Mouse (Mus musculus): ENCODE data around the gene Ndc1.
"Not testable (repeated sequence)": the region's sequence is repeated elsewhere in the genome, so short reads cannot be mapped to it uniquely, and the experiment has no call there.

The Ndc1 gene

GRCm38 (mm10) chr4:107366408-107366807, 1.2 kb upstream of the Ndc1 start:
- not testable (repeated sequence) for DNase-seq

GRCm38 (mm10) chr4:107372304-107372703, 4.7 kb downstream of the Ndc1 start:
- DNase-seq: no peak

GRCm38 (mm10) chr4:107374677-107375076, 7.1 kb downstream of the Ndc1 start:
- DNase-seq: no peak

GRCm38 (mm10) chr4:107378954-107379353, 11.4 kb downstream of the Ndc1 start:
- no peak for DNase-seq

GRCm38 (mm10) chr4:107380871-107381270, 13.3 kb downstream of the Ndc1 start:
- no peak for DNase-seq

GRCm38 (mm10) chr4:107387038-107387437, 19.5 kb downstream of the Ndc1 start:
- no peak for DNase-seq

- DNase-seq: no peak
Observed at GRCm38 (mm10) chr4:107387465-107387864, 19.9 kb downstream of the Ndc1 start.

GRCm38 (mm10) chr4:107388291-107388690, 20.7 kb downstream of the Ndc1 start:
- DNase-seq: no peak

- DNase-seq: no peak
Observed at GRCm38 (mm10) chr4:107389345-107389744, 21.8 kb downstream of the Ndc1 start.

- no peak for DNase-seq
Observed at GRCm38 (mm10) chr4:107393771-107394170, 26.2 kb downstream of the Ndc1 start.

- DNase-seq: no peak
Observed at GRCm38 (mm10) chr4:107420202-107420601, 52.6 kb downstream of the Ndc1 start.

- DNase-seq: no peak
Observed at GRCm38 (mm10) chr4:107421711-107422110, 54.1 kb downstream of the Ndc1 start.

GRCm38 (mm10) chr4:107422176-107422575, 54.6 kb downstream of the Ndc1 start:
- no peak for DNase-seq

GRCm38 (mm10) chr4:107425616-107426015, 58.0 kb downstream of the Ndc1 start:
- DNase-seq: no peak

GRCm38 (mm10) chr4:107426631-107427030, 59.0 kb downstream of the Ndc1 start:
- DNase-seq: no peak

GRCm38 (mm10) chr4:107432717-107433116, 65.1 kb downstream of the Ndc1 start:
- no peak for DNase-seq

- no peak for DNase-seq
Observed at GRCm38 (mm10) chr4:107433998-107434355, 66.4 kb downstream of the Ndc1 start.

GRCm38 (mm10) chr4:107434356-107435237, 67.0 kb downstream of the Ndc1 start, which contains the start of gene Glis1:
Glis1 (plus strand) TSS chr4:107434591.
- DNase-seq: peak; percentile 62

- DNase-seq: no peak
Observed at GRCm38 (mm10) chr4:107435238-107435946, 67.8 kb downstream of the Ndc1 start.

GRCm38 (mm10) chr4:107436476-107436875, 68.9 kb downstream of the Ndc1 start:
- no peak for DNase-seq

- DNase-seq: no peak
Observed at GRCm38 (mm10) chr4:107438741-107439140, 71.2 kb downstream of the Ndc1 start.

GRCm38 (mm10) chr4:107440306-107440705, 72.7 kb downstream of the Ndc1 start:
- no peak for DNase-seq

- no peak for DNase-seq
Observed at GRCm38 (mm10) chr4:107442288-107442687, 74.7 kb downstream of the Ndc1 start.

GRCm38 (mm10) chr4:107442891-107443483, 75.4 kb downstream of the Ndc1 start:
- no peak for DNase-seq

All from right cerebral cortex, postnatal 4 days (tissue).